Mouse (Mus musculus): ENCODE measurements at regions not wholly inside any gene's neighbourhood (a gene's known extent, or its start where the extent isn't known, plus 50 kb on each side); places are given as distances from the start of the nearest gene placed in this dataset.

DNA sequence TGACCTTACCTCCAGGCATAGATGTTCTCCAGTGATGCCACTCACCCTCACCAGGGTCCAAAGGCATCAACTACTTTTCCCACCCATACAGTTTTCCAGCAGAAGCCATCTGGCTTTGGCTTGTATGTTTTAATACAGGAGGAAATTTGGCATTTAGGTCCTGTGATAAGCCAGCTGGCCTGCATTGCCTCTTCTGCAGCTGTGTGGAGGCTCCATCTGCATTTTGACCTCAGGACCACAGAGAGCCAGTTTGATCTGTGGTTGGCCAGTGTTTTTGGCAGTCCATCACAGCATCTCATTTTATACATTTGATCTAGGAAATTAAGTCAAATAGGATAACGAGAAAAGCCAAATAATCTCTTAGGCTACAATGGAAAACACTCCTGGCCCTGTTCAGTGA is 315.1 kb upstream of the Sphkap start:
- no peak for DNase-seq

DNA sequence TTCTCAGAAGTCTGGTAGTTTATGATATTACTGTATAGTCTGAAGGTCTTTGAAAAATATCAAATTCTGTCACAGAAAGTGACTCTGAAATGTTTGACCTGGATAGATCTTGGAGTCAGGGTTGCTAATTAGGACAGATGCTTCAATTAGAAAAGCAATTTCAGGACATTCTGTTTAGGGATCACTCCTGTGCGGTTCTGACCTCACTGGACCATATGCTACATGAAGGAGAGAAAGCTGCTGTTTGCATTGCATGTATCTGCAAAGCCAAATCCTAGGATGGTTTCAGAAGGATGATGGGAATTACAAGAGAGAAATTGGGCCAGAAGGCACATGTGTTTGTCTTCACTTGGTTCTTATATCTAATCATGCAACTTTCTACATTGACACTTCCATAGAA is 312.2 kb upstream of the Sphkap start:
- no peak for DNase-seq

DNA sequence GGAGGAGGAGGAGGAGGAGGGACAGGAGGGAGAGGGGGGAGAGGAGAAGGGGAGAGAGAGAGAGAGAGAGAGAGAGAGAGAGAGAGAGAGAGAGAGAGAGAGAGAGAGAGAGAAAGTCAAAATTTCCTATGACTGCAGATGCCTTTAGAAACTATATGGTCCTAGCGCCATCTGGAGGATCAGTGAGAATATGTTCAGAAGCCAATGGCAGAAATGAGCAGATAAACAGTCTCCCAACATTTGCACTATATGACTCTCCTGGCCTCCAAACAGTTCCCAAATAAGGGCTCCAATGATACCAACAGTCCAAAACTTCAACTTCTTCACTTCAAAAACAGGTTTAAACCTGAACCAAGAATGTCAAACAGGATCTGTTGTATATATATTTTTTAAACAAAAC is 309.1 kb upstream of the Sphkap start:
- DNase-seq: no peak

DNA sequence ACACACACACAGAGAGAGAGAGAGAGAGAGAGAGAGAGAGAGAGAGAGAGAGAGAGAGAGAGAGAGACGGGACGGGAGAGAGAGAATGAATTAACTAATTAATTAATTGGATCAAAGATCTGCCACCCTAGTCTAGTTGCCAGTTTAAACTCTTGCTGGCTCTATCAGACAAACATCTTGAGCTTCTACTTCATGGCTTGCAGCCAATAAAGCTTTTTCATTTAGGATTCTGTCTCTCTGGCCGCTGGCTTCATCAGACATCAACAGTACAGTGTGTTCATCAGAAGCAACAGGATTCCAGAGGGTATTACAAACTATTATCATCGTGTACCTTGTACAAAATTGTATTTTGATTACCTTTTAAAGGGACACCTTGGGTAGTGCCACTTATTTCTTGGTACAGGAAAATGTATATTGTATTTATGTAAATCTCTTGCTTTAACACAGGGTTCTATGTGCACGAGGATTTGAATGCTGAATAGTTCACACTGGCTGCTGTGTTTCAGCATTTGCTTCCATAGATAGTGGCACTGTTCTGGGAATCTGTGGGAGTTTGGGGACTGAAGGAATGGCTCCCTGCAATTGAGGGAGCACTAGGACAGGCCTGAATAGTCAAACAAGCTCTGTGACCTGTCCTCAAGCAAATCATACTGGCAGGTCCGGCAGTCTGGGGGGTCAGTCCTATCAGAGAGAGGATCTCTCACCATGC is 293.9 kb upstream of the Sphkap start:
- no peak for DNase-seq

DNA sequence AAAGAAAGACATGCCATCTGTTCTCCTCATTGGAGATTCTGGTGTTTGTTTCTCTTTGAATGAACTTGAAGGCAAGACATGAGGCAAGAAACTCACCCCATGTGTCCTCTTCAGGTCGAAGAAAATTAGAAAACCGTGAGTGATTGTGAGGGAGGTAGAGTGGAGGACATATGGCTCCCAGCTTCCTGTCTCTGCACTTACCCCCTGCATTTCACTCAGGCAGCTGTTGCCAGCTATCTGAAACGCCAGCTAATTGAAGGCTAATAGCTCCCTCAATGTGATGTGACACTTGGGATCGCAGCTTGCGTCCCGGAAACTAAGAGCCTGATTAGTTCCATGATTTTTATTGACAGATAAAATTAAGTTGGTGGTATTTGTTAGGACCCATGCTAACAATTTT is 289.4 kb upstream of the Sphkap start:
- DNase-seq: no peak

DNA sequence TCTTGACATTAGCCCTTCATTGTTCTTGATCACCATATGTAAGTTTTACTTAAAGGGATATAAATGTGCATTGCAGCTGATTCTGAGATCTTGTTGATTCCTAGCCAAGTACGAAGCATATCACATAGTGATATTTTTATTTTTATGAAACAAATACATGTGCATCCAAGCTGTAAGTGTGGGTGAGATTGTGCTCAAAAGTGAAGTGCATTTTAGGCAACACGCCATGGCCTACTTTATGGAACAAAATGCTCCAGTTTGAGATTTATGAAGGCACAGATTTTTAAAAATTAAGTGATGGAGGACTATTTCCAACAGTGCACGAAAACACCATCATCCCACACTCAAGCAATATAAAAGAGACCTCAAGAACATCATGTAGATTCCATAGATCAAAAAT is 277.2 kb upstream of the Sphkap start:
- no peak for DNase-seq

DNA sequence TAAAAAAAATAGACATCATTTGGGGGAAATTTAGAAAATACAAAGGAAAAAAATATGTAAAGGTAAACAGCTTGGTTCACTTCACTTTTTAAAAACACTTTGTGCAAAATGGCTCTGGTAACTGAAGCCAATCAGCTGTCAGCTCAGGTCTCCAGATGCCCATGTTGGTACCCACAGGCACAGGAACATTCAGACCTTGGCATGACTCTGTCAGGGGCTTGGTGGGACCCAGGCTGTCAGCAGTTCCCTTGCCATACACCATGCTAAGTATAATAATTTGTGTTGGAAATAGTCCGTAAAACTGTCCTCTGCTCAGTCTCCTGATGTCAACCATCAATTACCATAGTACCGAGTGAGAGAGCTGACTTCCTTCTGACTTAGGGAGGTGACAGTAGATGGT is 257.3 kb upstream of the Sphkap start:
- no peak for DNase-seq

DNA sequence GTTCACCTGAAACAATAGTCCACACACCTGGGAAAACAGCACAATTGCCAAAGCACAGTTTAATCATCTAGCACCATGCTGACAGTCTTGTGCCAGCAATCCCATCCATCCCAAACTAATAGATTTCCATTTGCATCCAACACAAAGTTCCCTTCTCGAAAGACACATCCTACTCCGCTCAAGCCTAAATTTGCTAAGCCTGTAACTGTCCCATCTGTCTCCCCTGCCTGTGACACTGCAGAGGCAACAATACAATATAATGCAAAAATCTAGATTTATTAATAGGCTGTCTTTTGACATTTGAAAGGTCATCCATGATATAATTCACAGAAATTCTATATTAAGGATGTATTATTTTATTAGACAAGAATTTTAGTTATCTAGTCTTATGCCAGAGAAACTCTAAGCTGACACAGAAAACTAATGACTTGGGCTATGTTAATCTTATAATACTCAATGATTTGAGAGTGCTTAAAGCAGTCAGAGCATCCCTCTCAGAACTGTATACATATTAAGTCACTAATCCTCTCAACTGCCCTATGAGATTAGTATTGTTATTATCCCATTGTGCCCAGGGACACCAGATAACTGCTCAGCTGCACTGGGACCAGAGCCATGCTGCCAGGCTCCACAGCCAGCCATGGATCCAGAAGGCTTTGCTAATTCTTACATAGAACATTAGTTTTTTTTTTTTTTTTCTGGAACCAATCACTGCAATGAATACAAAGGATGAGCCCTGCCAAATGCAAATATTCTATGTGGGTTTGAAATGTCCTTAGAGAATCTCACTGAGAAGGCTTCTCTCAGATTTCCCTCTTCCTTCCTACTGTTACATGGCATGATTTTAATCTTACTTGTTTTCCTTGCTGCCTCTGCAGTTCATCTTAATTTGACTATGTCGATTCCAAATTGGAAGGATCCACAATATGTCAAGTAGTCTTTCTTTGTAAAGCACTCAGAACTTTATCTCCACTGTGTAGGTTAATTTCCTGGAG is 254.1 kb upstream of the Sphkap start:
- no peak for DNase-seq

DNA sequence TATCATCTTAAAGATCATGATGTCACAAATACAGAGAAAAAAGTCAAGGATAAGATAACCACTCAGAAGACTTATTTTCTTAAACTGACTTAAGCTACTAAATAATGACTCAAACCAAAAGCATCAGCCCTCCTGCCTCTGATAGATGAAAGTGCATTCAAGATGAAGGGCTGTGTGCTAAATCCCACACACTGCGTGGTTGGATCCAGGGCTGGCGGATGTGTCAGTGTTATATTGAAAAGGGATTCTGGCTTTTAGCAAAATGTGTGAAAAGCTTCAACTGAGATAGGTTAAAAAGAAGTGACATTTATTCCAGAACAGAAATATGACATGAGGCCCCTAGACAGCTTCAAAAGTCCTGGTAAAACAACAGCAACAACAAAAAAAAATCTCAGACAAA is 245.7 kb upstream of the Sphkap start:
- DNase-seq: no peak

DNA sequence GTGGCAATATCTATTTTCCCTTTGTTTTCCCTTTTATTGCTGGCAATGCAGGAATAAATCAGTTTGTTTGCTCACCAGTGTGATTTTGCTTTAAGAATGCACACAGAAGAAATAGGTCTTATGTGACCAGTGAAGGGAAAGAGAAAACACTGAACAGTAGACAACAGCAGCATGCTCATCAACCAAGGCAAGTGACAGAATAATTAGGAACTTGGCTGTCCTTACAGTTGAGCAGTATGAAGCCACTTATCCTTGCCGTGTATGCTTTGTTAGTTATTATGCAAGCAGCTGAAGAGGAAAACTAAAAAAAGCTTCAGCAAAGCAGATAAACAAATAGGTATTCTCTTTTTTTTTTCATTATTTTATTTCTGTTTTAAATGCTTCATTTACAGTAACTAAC is 237.6 kb upstream of the Sphkap start:
- DNase-seq: no peak

DNA sequence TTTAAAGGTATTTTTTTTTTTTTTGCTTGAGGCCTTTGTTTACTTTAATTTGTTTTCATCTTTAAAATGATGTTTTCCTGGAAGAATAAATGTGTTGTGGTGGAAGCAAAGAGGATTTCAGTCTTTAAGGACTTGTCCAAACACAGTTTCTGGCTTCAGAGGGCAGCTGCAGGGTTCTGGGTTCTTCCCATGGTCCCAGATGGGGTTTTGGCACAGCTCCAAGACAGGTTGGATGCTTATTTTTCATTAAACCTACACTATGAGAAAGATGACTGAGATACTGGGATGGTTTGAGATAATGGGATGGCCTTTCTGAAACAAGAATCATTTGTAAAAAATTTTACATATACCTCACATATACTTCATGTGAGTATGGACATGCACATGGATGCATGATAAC is 234.7 kb upstream of the Sphkap start:
- no peak for DNase-seq

DNA sequence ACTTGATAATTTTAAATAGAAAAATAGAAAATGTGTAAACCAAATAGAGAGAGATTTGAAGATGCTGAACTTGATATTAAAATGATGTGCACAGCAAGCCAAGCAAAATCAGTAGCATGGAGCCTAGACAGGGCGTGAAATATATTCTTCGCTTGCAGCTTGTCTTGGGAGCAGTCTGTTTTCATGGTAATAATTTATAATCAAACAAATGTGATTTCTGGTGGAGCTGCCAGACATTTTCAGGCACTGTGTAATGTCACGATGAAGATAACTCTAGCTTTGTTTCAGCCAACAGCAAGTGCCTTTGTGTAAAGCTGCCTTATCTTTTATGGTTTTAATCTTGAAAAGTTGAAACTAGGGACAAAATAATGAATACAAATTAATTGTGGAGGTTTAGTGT is 228.1 kb upstream of the Sphkap start:
- no peak for DNase-seq

DNA sequence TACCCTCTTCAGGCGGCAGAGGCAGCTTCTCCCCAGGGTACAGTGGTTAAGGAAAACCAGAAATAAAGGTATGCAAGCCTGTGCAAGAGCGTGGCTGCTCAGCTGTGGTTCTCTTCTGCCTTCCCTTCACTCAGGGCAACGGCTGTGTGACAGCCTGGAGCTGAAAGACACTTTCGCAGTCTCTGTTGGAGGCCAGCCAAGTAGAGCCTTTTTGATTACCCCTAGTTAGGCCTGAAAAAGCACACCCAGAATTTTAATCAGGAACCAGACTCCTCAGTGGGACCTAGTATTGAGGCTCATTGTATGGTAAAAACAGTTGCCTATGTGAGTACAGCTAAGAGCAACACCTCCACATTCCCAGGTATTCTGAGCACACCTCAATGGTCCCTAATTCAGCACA is 223.8 kb upstream of the Sphkap start:
- DNase-seq: no peak

DNA sequence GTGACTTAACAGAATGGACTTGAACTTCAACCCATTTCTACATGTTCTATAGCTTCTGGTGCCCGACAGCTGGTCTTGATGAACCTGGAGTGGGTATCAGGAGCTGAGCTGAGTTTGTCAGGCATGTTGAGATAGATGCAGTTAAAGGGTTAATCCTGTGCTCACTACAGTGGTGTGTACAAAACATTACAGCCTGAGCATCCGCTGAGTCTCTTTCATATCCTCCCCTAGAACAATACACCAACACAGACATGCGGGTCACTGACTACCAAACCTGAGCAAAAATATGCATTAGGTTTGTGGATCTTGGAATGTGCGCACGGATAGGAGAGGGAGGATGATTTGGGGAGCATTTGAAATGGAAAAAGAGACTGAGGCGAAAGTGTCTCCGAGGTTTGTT is 223.4 kb upstream of the Sphkap start:
- DNase-seq: no peak

DNA sequence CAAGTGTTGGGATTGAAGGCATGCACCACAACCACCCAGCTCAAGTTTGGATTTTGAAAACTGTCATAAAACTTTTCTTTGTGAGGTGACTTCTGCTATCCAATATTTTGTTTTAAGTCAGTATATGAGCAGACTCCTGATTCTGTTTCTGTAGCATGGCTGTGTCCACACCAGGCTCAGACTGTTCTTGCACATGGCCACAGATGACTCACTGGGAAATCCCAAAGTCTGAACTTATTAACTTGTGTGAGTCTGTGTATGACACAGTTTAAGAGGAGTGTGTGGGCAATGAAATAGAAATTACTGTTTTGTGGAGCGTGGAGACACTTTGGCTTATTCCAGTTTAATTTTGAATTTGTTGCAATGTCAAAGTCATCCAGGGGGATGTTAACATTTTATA is 179.3 kb upstream of the Sphkap start:
- DNase-seq: no peak

DNA sequence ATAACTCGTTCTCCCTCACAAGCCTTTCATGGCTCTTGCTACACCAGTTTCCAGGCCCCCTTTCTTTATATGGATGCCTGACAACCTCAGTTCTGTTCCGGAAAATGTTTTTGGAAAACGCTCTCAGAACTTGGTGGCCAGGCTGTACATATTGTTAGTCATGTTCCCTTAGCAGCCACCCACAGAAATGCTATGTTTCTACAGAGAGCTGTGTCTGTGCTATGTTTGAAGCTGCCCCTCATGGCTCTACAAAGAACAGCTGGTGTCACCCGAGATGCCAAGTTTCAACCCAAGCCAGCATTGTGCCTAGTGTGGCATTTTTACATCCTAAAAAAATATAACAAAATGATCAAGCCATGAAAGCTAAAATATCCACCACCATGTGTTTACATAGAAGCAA is 175.0 kb upstream of the Sphkap start:
- no peak for DNase-seq

DNA sequence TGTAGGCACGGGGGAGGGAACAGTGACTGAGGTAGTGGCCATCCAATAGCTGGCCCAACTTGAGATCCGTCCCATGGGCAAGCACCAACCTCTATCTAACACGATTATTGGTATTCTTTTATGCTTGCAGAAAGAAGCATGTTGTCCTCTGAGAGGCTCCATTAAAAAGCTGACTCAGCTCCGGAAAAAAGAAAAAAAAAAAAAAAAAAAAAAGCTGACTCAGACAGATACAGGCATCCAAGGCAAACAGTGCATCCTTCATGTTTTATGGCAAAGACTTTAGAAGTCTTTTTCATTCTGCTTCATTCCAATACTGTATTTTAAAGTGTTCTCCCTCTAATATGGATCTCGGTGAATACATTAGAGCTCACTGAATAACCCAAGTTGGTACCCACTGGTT is 162.0 kb upstream of the Sphkap start:
- no peak for DNase-seq

DNA sequence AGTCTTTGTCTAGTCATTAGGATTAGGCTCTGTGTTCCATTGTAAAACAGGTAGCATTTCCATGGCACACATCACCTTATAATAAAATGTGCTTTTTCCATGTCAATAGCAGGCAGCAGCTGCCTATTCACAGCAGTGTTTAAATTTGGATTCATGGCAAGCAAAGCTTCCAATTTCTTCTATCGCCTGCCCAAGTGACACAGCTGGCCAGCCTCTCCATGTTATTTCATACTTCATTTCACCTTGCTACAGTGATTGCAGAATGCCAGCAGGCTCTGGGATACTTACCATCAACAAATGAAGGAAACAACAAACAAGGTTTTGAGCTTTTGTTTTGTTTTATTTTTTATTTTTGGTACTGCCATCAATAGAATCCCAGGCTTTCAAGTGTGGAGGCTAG is 160.7 kb upstream of the Sphkap start:
- DNase-seq: no peak

DNA sequence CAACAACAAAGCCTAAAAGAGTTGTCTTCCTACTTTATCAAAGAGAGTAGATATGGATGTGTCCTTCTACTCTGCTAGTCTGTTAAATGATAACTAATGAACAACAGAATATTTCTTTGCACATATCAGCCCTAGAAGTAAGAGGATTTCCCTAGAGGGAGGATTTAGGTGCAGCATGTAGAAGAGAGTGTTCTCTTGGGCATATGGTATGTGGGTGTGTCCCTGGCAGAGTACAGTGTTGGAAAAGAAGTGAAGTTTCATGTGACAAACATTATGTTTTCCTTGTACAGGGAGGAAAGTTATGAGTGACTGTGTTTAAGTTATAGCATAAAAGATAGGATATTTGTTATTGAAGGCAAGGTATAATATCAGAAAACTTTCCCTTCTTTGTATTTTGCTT is 143.6 kb upstream of the Sphkap start:
- DNase-seq: no peak

DNA sequence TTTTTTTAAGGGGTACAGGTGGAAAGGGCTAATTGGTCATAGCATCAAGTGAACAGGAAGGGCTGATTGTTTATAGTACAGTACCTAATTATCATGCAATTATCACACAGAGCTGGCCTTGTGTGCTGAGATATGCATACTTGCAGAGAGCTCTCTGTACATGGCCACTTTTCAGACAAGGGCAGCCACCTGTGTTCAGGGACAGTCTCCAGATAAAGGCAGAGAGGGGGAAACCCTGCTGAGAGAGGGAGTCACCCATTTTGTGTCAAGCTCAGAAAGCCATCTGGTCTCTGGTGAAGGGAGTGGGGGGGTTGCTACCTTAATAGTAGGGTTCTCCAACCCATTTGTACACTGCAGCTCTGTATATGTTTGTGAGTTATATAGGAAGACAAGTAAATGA is 127.5 kb upstream of the Sphkap start:
- no peak for DNase-seq

DNA sequence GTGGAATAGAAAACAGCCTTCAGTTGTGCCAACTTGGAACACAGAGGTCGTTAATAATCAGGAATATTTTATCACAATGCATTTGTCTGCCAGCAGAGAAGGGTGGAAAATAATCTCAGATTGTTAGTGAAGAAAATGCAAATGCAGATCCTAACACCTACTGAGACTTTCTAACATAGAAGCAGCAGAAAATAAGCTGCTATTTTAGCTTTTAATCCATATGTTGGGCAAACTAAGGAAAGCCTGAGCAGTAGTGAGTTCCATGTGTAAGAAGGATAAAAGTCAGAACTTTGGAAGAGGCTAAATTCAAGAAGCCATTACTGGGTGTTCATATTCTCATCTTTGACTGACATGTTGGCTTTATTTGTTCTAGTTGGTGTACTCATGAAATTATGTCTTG is 119.8 kb upstream of the Sphkap start:
- DNase-seq: no peak

DNA sequence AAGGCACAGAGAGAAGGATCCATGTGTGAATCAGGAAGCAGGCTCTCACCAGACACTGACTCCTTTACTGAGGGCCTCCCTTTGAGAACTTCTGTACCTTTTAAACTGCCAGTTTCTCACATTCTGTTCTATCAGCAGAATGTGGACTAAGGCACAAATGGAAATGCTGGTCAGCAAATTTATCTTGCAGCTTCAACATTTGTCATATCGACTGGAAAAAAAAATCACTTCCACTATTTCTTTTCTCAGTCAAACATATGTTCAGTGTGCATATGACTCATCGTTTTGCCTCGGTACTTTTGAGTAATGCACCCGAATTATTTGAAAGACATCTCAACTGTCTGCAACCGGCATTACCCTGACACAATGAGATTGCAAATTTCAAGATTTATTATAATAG is 101.4 kb upstream of the Sphkap start:
- DNase-seq: no peak

DNA sequence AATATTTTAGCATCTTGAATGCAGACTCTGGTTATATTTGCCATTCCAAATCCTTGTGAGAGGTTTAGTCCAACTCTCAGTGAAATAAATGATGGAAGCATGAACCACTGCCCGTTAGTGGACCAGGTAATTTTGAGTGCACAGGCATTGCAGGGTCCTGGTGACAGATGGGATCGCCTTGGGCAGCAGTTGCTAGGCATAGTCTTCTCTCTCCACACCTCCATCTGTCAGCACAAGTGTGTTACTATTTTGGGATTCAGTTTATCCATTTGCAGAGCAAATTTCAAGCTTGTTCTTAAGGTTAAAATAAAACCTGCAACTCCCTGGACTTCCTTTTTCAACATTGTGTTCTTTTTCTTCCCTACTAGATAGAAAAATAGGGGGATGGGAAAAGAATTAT is 97.4 kb upstream of the Sphkap start:
- no peak for DNase-seq

DNA sequence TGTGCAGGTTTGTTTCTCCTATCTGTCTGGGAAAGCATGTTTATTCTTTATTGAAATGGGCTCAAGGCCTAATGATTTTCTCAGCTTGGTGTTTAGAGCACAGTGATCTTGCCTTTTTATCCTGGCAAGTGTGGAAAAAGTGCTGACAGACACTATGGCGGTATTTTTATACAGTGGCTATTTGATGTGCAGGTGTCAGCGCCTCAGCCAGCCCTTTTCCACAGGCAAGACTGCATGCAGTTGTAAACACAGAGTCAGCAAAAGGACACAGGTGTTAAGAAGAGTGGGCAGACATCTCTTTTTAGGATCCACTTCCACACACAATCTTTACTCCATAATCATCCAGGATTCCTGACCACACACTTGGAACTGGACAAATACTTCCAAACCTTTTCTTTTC is 88.9 kb upstream of the Sphkap start:
- no peak for DNase-seq

DNA sequence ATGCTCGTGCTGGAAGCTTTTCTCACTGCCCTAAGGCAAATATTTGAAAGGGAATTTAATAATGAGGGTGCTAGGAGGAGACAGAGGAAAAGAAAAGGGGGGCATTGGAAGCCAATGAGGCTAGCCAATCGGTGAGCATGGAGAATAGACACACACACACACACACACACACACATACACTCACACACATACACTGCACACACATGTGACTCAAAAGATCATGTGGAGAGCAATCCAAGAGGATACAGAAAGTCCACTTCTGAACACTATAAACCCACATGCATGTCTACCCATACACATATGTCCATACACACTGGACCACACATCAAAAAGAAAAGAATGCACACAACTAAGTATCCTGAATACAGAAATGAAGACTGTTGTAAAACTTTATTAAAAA is 88.4 kb upstream of the Sphkap start:
- DNase-seq: no peak
